Mouse (Mus musculus): Measurements from ENCODE around the gene Clstn2.

DNA sequence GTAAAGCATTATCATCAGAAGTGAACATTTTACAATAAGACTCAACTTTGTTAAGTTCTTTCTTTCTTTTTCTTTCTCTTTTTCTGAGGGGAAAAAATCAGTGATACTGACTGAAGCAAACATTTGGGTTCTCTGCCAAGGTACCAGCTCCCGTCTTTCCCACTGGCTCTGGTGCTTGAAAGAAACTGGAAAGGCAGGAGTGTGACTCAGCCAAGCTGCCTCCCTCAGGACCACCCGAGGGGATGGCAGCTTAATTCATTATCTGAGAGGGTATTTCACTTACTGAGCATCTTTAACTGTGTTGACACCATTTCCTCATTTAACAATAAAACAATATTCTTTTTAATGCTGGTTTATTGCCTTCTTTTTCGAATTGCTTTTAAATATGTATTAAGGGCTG is 516.0 kb downstream of the Clstn2 start:
- no peak for TF ChIP-seq POLR2AphosphoS5 (IDR thresholded peaks at IDR 0.05; ENCODE audit: insufficient replicate concordance, low read depth, low read length)
- no peak for TF ChIP-seq CTCF (IDR thresholded peaks at IDR 0.05; ENCODE audit: low read depth, low read length)
- no peak for TF ChIP-seq GATA1 (IDR thresholded peaks at IDR 0.05; ENCODE audit: borderline replicate concordance, low read length)
